Mouse (Mus musculus) cortical plate, adult 2 months (tissue): ENCODE results near the gene Mfsd12.

Experiments
- CTCF ChIP-seq: fragments of 200-500 bp; IDR thresholded peaks from 2 replicates; pipeline ENCODE4 v1.5.1; 2011; ENCODE audit warnings: mild to moderate bottlenecking, control low read depth, low read length; ENCODE audit not compliant: insufficient read depth; ENCODE audit errors: extremely low read depth
- POLR2A ChIP-seq: fragments of 200-500 bp; IDR thresholded peaks from 2 replicates; pipeline ENCODE4 v1.6.1; 2011; ENCODE audit warnings: mild to moderate bottlenecking, low read length, control low read depth; ENCODE audit not compliant: insufficient read depth; ENCODE audit errors: extremely low read depth

- TF ChIP-seq CTCF, result no peak
- no peak for TF ChIP-seq POLR2A
Measured at GRCm38 (mm10) chr10:81402227-81402765, 45.0 kb downstream of the Mfsd12 start.
